Mouse (Mus musculus) heart, embryonic 13.5 days (tissue): ENCODE measurements around the gene Trove2. TPM values are rescaled to one million over a fixed set of nuclear protein-coding genes. Genes with fewer than 3 reads are reported as not detected.
A peak's percentile ranks its signal among the peaks of the same experiment; 100 is the strongest.
"Not testable (repeated sequence)": the region's sequence is repeated elsewhere in the genome, so short reads cannot be mapped to it uniquely, and the experiment has no call there.

ENCODE experiments used
- ATAC-seq: fragments of 200-750 bp; cut with Nextera tagmentation; 2 replicates; pipeline ENCODE4 v1.8.0; 2017; ENCODE audit warnings: moderate TSS enrichment; ENCODE audit not compliant: insufficient number of reproducible peaks, low FRiP score, low TSS enrichment; ENCODE audit errors: extremely low read depth
- H3K27ac ChIP-seq: fragments of 300-500 bp; sonication (generic); replicated peaks from 2 replicates; pipeline ENCODE4 v1.5.1; 2015; ENCODE audit warnings: moderate library complexity, mild to moderate bottlenecking, inconsistent platforms
- H3K27me3 ChIP-seq: fragments of 300-500 bp; sonication (generic); replicated peaks from 2 replicates; pipeline ENCODE4 v1.6.1; 2015; ENCODE audit warnings: mild to moderate bottlenecking, inconsistent platforms
- H3K36me3 ChIP-seq: fragments of 300-500 bp; sonication (generic); 2 replicates; pipeline ENCODE4 v1.6.1; 2015; ENCODE audit warnings: mild to moderate bottlenecking, inconsistent platforms
- H3K4me1 ChIP-seq: fragments of 300-500 bp; sonication (generic); 2 replicates; pipeline ENCODE4 v1.6.1; 2015; ENCODE audit warnings: inconsistent platforms
- H3K4me2 ChIP-seq: fragments of 300-500 bp; sonication (generic); 2 replicates; pipeline ENCODE4 v1.6.1; 2015; ENCODE audit warnings: inconsistent platforms, mild to moderate bottlenecking, moderate library complexity
- H3K4me3 ChIP-seq: fragments of 300-500 bp; sonication (generic); 2 replicates; pipeline ENCODE4 v1.5.1; 2015; ENCODE audit warnings: moderate library complexity, mild to moderate bottlenecking, inconsistent platforms
- H3K9ac ChIP-seq: fragments of 300-500 bp; sonication (generic); 2 replicates; pipeline ENCODE4 v1.6.1; 2015; ENCODE audit warnings: inconsistent platforms, mild to moderate bottlenecking, moderate library complexity
- H3K9me3 ChIP-seq: fragments of 300-500 bp; sonication (generic); 2 replicates; pipeline ENCODE4 v1.6.1; 2016; ENCODE audit warnings: inconsistent platforms
- WGBS: fragments of 180-500 bp; shearing (Covaris S2); methylation state at CpG from one replicate; pipeline ENCODE4 v1.1.7; 2015; ENCODE audit warnings: mixed read lengths; 5-methylcytosine and 5-hydroxymethylcytosine counted together
- polyA plus RNA-seq: library from polyadenylated mRNA; unstranded; fragments of >200 nt; fragmentation: Nextera tagmentation; extraction: Ambion mirVana; gene quantifications from 2 replicates; pipeline ENCODE4 v1.2.1, GENCODE M21; 2015

The Trove2 gene
- polyA plus RNA-seq, 1 experiment from 2014 or later = 12.2 TPM

DNA sequence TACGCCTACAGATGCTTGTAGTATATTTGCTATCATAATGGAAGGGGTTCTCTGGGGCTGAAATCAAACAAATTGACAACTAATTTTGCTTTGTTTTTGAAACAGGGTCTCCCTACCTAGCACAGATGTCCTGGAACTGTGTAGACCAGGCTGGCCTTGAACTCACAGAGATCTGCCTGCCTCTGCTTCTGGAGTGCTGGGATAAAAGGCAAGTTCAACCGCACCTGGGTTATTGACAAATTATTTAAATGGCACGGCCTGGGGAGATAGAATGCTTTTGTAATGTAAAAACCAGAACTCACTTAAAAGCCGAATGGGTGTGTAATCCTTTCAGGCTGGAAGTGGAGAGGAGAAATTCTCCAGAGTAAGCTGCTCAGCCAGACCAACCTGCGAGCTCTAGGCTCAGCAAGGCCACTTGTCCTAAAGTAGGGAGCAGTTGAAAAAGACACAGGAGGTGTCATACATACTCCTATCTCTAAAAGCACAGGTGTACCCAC lies 42.9 kb downstream of the Trove2 start:
- H3K36me3 ChIP-seq = no peaks in the 10 kb centered on the region
- WGBS = 74% methylated on average over 5 of the region's 5 CpGs
- H3K27me3 ChIP-seq = no peaks in the 10 kb centered on the region
- H3K27ac ChIP-seq = no peak overlapping the region
- no peak overlapping the region for H3K9ac ChIP-seq
- no peak overlapping the region for H3K4me3 ChIP-seq
- H3K4me1 ChIP-seq = no peaks in the 10 kb centered on the region
- H3K4me2 ChIP-seq = no peak overlapping the region
- ATAC-seq = no peak
- H3K9me3 ChIP-seq = no peaks in the 10 kb centered on the region; the same call in 1 of the 2 replicates

- H3K9ac ChIP-seq = no peak overlapping the region
- H3K4me1 ChIP-seq = no peaks in the 10 kb centered on the region
- no peaks in the 10 kb centered on the region for H3K36me3 ChIP-seq
- no peaks in the 10 kb centered on the region for H3K27me3 ChIP-seq
- no peaks in the 10 kb centered on the region; the same call in 1 of the 2 replicates for H3K9me3 ChIP-seq
- no peak overlapping the region for H3K27ac ChIP-seq
- no peak overlapping the region for H3K4me2 ChIP-seq
- no peak overlapping the region for H3K4me3 ChIP-seq
- 57% methylated on average over 4 of the region's 4 CpGs for WGBS
- no peak for ATAC-seq
Measured at GRCm38 (mm10) chr1:143731691-143732090, 45.2 kb downstream of the Trove2 start.

GRCm38 (mm10) chr1:143730899-143731298 lies 46.0 kb downstream of the Trove2 start:
- no peaks in the 10 kb centered on the region; the same call in 1 of the 2 replicates for H3K9me3 ChIP-seq
- ATAC-seq = no peak
- no peak overlapping the region for H3K27ac ChIP-seq
- H3K27me3 ChIP-seq = no peaks in the 10 kb centered on the region
- H3K4me1 ChIP-seq = no peaks in the 10 kb centered on the region
- WGBS = 68% methylated on average over 2 of the region's 2 CpGs
- H3K36me3 ChIP-seq = no peaks in the 10 kb centered on the region
- no peak overlapping the region for H3K4me3 ChIP-seq
- H3K9ac ChIP-seq = no peak overlapping the region
- H3K4me2 ChIP-seq = no peak overlapping the region

GRCm38 (mm10) chr1:143727701-143728445 lies 49.0 kb downstream of the Trove2 start:
- Histone ChIP-seq H3K4me3 (no peak overlapping the region), H3K4me1 (no peaks in the 10 kb centered on the region), H3K4me2 (no peak overlapping the region), H3K36me3 (no peaks in the 10 kb centered on the region), H3K27me3 (no peaks in the 10 kb centered on the region), H3K9ac (no peak overlapping the region), H3K9me3 (no peaks in the 10 kb centered on the region; the same call in 1 of the 2 replicates), H3K27ac (no peak overlapping the region)
- ATAC-seq = no peak
- WGBS = 57% methylated on average over 9 of the region's 9 CpGs

DNA sequence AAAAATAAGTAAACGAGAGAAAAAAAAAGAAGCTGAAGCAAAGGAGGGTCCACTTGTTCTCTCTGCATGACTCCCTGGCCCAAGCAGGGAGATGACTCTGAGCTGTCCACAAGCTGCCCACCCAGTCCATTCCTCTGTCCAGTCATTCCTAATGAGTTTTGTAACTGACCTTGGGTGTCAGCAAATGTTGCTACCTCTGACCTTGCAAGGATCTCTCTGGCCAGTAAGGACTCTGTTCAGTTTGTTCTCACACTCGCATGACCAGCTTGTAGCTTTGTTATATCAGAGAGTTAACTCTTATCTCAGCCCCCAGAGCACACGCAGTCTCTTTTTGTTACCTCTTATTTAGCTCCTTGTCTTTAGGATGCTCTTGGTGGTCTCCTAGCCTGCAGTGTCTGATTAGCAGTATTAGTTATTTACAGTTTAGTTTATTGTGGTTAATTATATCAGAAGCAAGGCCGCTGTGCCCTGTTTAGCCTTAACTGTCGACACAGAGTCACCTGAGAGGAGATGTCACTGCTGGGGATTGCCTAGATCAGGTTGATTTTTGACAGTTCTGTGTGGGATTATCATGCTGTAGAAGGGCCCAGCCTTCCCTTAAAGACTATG lies 52.3 kb downstream of the Trove2 start:
- Histone ChIP-seq H3K27ac (no peak overlapping the region), H3K9ac (no peak overlapping the region), H3K36me3 (no peaks in the 10 kb centered on the region), H3K9me3 (no peaks in the 10 kb centered on the region), H3K4me1 (no peaks in the 10 kb centered on the region), H3K4me3 (no peak overlapping the region), H3K4me2 (no peak overlapping the region), H3K27me3 (no peaks in the 10 kb centered on the region)
- 61% methylated on average over 5 of the region's 5 CpGs for WGBS
- ATAC-seq = no peak

- not testable (repeated sequence) for H3K9me3 ChIP-seq, H3K4me1 ChIP-seq, H3K4me2 ChIP-seq, H3K9ac ChIP-seq, H3K4me3 ChIP-seq, H3K27me3 ChIP-seq, H3K36me3 ChIP-seq, H3K27ac ChIP-seq, ATAC-seq
- no CpG with 5 or more reads among the region's 2 CpGs for WGBS
Measured at GRCm38 (mm10) chr1:143716038-143716437, 60.8 kb downstream of the Trove2 start, which contains the start of gene Glrx2. Gene Glrx2, plus strand, starts transcription at chr1:143716338.

GRCm38 (mm10) chr1:143710627-143710976 lies 66.3 kb downstream of the Trove2 start:
- Histone ChIP-seq H3K4me2 (no peak overlapping the region), H3K9me3 (no peaks in the 10 kb centered on the region), H3K4me1 (peaks cover 8% of the 10 kb centered on the region), H3K27me3 (no peaks in the 10 kb centered on the region), H3K27ac (no peak overlapping the region), H3K4me3 (no peak overlapping the region), H3K36me3 (no peaks in the 10 kb centered on the region), H3K9ac (0 out of 2 replicates have a peak overlapping the region, but pooled peaks have one; percentile 21)
- WGBS = 18% methylated on average over 5 of the region's 5 CpGs
- ATAC-seq = no peak

- Histone ChIP-seq H3K4me1 (peaks cover 8% of the 10 kb centered on the region), H3K9ac (0 out of 2 replicates have a peak overlapping the region, but pooled peaks have one; percentile 21), H3K9me3 (no peaks in the 10 kb centered on the region), H3K27me3 (no peaks in the 10 kb centered on the region), H3K36me3 (no peaks in the 10 kb centered on the region), H3K4me2 (no peak overlapping the region), H3K27ac (no peak overlapping the region), H3K4me3 (no peak overlapping the region)
- ATAC-seq = no peak
- WGBS = 67% methylated on average over 7 of the region's 7 CpGs
Measured at GRCm38 (mm10) chr1:143709966-143710626, 66.8 kb downstream of the Trove2 start.

DNA sequence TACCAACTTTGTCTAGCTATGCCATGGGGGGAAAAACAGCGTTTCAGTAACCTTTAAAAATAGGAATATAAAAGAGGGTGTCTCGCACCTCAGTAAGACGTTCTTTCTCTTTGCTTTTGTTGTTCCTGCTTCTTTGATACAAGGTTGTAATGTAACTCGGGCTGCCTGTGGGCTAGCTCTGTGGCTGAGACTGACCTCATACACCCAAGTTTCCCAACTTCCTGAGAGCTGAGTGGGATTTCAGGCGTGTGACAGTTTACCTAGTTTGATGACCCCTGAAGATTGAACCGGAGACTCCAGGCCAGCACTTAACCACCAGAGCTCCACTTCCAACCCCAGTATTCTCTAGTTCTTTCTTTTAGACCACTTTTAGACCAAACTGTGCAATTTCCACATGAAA lies 68.5 kb downstream of the Trove2 start:
- no peaks in the 10 kb centered on the region for H3K36me3 ChIP-seq
- 61% methylated on average over 6 of the region's 6 CpGs for WGBS
- H3K4me3 ChIP-seq = no peak overlapping the region
- H3K4me2 ChIP-seq = no peak overlapping the region
- peaks cover 9% of the 10 kb centered on the region for H3K4me1 ChIP-seq
- no peaks in the 10 kb centered on the region for H3K9me3 ChIP-seq
- H3K27me3 ChIP-seq = no peaks in the 10 kb centered on the region
- H3K27ac ChIP-seq = no peak overlapping the region
- ATAC-seq = no peak
- no peak overlapping the region for H3K9ac ChIP-seq

GRCm38 (mm10) chr1:143707006-143707405 lies 69.9 kb downstream of the Trove2 start:
- peaks cover 13% of the 10 kb centered on the region for H3K4me1 ChIP-seq
- H3K27ac ChIP-seq = no peak overlapping the region
- H3K36me3 ChIP-seq = no peaks in the 10 kb centered on the region
- ATAC-seq = no peak
- H3K4me2 ChIP-seq = no peak overlapping the region
- no peaks in the 10 kb centered on the region for H3K27me3 ChIP-seq
- H3K9ac ChIP-seq = no peak overlapping the region
- no peaks in the 10 kb centered on the region for H3K9me3 ChIP-seq
- 63% methylated on average over 4 of the region's 4 CpGs for WGBS
- no peak overlapping the region for H3K4me3 ChIP-seq

GRCm38 (mm10) chr1:143702741-143703262 lies 74.1 kb downstream of the Trove2 start, which contains the start of gene Cdc73:
Gene Cdc73, minus strand, starts transcription at chr1:143702893.
- peak within 1 kb of the TSS; percentile 85 for H3K4me2 ChIP-seq
- peak; percentile 99 for ATAC-seq
- peak within 1 kb of the TSS; percentile 94 for H3K4me3 ChIP-seq
- H3K27me3 ChIP-seq = no peaks in the 10 kb centered on the region
- WGBS = under 1% methylated on average over 57 of the region's 74 CpGs
- H3K9ac ChIP-seq = peak within 1 kb of the TSS; percentile 91
- H3K27ac ChIP-seq = peak within 1 kb of the TSS; percentile 92
- H3K36me3 ChIP-seq = peaks cover 8% of the 10 kb centered on the region
- H3K9me3 ChIP-seq = no peaks in the 10 kb centered on the region
- peaks cover 23% of the 10 kb centered on the region for H3K4me1 ChIP-seq
